Mouse (Mus musculus) telencephalon, adult 2 months (tissue): ENCODE data around the gene Eid2.

Experiments used
- DNase-seq: peaks from one replicate; pipeline ENCODE4 v3.0.0-alpha.2; 2011; ENCODE audit warnings: low read depth, low spot score

Eid2 gene

DNA sequence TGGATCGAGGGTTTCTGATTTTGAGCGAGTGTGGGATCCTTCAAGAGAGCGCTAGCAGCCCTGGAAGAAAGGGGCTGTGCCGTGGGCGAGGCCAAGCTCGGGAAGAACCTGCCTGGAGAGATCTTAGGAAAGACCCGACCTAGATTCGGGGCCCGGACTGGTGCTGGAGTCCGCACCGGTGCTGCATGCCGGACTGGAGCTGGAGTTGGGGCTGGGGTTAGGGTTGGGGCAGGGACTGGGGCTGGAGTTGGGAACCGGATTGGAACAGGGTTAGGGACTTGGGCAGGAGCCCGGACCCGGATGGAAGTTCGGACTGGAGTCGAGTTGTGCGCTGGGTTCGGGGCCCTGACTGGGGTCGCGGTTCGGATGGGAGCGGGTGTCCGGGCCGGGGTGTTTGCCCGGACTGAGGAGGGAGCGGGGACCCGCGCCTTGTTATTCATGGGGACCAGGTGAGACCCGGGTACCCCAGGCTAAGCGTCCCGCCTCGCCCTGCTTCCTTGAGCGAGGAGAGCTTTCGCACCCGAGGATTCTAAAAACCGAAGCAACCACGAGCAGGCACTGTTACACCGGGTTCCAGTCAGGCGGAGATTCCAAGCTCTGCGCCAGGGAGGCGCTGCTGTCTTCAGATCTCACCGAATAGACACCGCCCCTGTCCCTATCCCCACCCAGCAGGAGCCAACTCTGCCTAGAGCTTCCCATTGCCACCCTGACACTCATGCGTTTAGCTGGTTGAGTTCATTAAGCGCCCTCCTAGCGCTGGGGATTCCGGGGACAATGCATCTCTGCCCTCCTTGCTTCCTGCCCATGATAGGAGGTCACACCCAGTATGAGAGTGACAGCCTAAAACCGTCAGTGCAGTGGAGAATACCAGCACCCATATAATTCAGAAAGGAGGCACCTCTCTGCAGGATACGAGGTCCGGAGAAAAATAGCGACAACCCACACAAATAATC, 23.2 kb downstream of the Eid2 start, which contains the start of gene Selenov:
TSS of gene Selenov (minus strand) at position 549 of the 953 bp plus-strand sequence.
- DNase-seq: no peak

DNA sequence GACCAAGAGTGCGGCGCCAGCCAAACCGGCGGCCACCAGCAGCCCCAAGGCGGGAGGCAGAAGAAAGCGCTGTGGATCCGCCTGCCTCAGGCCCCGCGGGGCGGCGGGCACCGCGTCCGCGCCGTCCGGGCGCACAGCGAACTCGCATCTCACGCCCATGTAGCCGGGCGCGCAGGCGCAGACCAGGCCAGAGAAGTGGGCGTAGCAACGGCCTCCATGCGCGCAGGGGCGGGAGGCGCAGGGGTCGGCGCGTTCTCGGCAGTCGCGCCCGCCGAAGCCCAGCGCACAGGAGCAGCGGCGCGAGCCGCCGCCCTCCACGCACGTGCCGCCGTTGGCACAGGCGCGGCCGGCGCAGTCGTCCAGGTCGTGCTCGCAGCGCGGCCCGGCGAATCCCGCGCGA, 26.8 kb downstream of the Eid2 start:
- DNase-seq: no peak

GRCm38 (mm10) chr7:28298837-28299625, 31.4 kb downstream of the Eid2 start:
- peak; percentile 46 for DNase-seq

DNA sequence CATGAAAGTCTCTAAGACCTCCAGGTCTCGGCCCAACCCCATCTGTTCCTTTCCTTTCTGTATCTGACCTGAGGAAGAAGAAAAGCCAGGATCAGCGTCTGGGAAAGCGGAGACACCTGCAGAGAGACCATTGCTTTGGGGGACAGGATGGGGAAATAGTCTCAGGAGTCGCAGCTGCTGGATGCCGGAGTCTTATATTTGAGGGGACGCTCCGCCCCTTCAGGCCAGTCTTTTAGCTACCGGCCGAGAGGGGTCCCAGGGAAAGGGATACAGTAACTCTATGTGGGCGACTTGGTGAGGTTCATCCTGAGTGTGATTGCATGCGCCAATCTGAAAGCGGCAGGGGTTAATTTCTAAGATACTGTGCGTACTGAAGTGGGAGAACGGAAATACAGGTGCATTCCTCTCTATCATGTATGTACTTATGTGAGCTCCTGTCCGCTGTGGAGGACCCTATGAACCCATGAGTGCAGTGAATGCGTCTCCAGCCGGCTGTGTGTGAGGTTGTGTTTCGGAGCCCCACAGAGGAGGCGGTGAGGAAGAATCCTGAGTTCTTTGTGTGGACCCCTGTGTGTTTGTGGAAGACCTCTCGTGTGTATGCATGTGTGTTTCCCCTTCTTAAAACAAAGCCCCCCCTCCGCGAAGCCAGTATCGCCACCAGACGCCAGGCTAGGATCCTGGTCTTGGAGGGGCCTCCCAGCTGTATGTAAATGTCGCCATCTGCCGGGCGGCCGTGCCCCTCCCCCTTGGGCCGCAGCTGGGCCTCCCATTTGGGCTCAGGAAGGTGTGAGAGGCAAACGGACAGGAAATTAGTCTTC, 34.1 kb downstream of the Eid2 start, which contains the start of gene Dll3:
TSS of gene Dll3 (minus strand) at position 623 of the 818 bp plus-strand sequence.
- no peak for DNase-seq

- no peak for DNase-seq
Observed at GRCm38 (mm10) chr7:28305641-28306040, 38.0 kb downstream of the Eid2 start.

- no peak for DNase-seq
Observed at GRCm38 (mm10) chr7:28306216-28306615, 38.5 kb downstream of the Eid2 start.

DNA sequence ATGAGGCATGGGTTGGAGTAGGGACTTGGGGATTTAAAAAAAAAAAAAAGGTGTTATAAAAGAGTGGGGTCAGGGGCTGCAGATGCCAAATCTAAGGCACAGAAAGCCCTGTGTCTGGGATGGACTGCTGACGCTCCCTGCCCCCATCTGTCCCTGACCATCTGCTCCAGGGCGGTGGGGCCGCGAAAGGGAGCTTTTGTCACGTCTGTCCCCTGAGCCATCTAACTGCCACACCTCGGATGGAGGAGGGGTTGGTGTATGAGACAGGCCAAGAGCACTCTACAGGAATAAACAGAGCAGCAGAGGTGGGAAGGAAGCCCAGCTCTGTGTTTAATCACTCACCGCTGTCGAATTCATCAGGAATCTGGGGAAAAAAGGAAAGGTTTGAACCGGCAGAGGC, 42.1 kb downstream of the Eid2 start:
- DNase-seq: no peak

DNA sequence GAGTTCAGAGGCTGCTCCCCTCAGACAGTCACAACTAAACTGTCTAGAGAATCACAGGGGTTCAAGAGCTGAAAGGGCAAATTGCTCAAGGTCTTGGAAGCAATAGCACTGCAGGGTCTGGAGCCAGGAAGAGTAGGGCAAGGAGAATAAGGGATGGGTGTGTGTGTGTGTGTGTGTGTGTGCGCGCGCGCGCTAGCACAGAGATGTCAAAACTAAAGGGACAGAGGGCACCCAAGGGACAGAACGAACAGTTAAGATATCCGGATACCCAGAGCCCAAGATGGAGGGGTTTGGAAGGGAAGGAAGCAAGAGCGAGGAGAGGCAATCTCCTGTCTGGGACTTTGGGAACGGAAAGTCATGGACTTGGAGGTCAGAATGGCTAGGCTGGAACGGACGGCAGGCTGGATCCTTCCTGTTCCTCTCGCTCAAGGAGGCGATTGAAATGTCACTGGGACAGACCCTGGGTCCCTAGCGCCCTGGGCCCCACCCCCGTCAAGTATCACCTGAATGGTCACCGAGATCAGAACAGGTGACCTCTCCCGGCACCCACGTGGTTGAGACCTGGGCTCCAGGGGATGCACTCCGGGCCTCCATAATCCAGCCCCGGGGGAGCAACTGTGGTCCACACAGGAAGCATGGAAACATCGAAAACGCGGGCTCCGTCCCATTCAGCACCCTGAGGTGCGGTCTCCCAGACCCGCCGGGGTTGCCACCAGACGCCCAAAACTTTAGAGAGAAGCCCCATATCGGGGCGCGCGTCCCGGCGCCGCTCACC, 43.7 kb downstream of the Eid2 start:
- DNase-seq: no peak

GRCm38 (mm10) chr7:28311926-28312543, 44.4 kb downstream of the Eid2 start, which contains the start of gene Timm50:
Timm50 (minus strand) TSS chr7:28312072.
- DNase-seq: peak; percentile 96

DNA sequence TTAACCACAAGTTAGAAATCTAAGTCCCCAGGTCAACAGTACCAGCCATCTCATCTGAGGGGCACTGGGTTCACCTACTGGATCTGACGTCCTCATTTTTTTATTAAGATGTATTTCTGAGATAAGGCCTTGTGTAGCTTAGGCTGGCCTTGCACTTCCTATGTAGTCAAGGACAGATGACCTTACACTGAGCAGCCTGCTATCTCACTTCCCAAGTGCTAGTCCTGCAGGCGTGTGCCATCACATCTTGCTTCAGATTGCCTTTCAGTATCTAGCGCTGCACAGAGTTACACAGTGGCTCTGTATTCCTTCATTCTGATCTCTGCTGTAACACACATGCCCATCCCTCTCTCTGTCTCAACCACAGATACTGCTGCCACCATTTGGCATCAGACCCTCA, 50.4 kb downstream of the Eid2 start:
- DNase-seq: no peak

DNA sequence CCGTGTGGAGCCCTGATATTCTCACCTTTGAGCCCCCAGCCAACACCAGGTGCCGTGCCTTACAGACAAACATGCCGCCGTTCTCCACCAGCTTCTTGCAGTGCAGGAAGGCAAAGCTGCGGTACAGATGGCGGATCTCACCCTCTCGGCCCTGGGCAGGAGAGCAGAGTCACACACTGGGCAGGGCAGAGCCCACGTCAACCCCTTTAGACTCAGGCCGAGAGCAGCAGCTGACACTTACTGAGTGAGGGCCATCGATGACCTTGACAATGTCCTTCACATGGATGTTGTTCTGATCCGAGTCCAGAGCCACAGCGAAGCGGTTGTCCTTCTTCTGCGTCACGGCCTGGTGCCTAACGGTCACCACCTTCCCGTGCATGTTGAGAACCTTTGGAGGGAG, 51.0 kb downstream of the Eid2 start:
- DNase-seq: no peak
